Mouse (Mus musculus) liver, embryonic 14.5 days (tissue): ENCODE measurements around the gene Zbtb16.

Experiments
- CTCF ChIP-seq: IDR thresholded peaks from 2 replicates; pipeline ENCODE4 v1.5.1; 2016; ENCODE audit warnings: antibody characterized with exemption, low read depth, control low read depth
- EP300 ChIP-seq: IDR thresholded peaks from 2 replicates; pipeline ENCODE4 v1.6.1; 2016; ENCODE audit warnings: antibody characterized with exemption, low read depth

- TF ChIP-seq CTCF (no peak), EP300 (no peak)
These were observed 60.5 kb downstream of the Zbtb16 start for GRCm38 (mm10) chr9:48775561-48775960.
